ENCODE assay signal across 10 mouse cellular contexts in genomic region chr6:30897520-30897919, GRCm38 (mm10). TPM values are rescaled to one million over a fixed set of nuclear protein-coding genes. Genes with fewer than 3 reads are reported as not detected.
DNase-seq lines count a peak whose midpoint lies in the region; ATAC-seq lines count a peak whose summit lies in the region.
"Had no signal": no experiment of that assay in that cellular context is flagged by ENCODE, and none has a peak within 500 bp of the region (broad histone marks: within the 10 kb centered on the region; RNA-seq: fewer than 3 reads in every experiment).

No protein-coding gene starts in this region.

- H3K4me3 ChIP-seq in intestine, embryonic 14.5 days (ENCODE audit: low read depth, low read length), result no peak overlapping the region
- no peak overlapping the region for H3K4me3 ChIP-seq in intestine, embryonic 15.5 days (replicated peaks)
- H3K4me3 ChIP-seq in liver, embryonic 12.5 days, result no peak overlapping the region

- 72% methylated on average over 6 of the region's 6 CpGs for WGBS in intestine, embryonic 14.5 days
- 72% methylated on average over 6 of the region's 6 CpGs for WGBS in intestine, embryonic 15.5 days
- 46% methylated on average over 6 of the region's 6 CpGs for WGBS in liver, embryonic 12.5 days (ENCODE audit: insufficient replicate concordance)

- no peak for DNase-seq in intestine, embryonic 14.5 days (ENCODE audit: low spot score)
- peak; percentile 10 for DNase-seq in NIH3T3 (ENCODE audit: low read depth)
- DNase-seq in c-Kit-positive CD71-positive TER-119-positive erythroid progenitor cells, embryonic 14.5 days (ENCODE audit: low spot score), result peak; percentile 32
- DNase-seq in cerebellum, adult 8-10 months, result no peak
- DNase-seq in cerebellum, postnatal 14 days, result no peak
- DNase-seq: cerebellum, postnatal 10 days; gastrocnemius, postnatal 36 days; thymus, postnatal 14 days had no signal

- no peak overlapping the region for H3K9ac ChIP-seq in intestine, embryonic 14.5 days (ENCODE audit: low read length)
- no peak overlapping the region for H3K9ac ChIP-seq in intestine, embryonic 15.5 days
- no peak overlapping the region for H3K9ac ChIP-seq in liver, embryonic 12.5 days

- no peaks in the 10 kb centered on the region for H3K36me3 ChIP-seq in intestine, embryonic 14.5 days (ENCODE audit: control insufficient read depth, insufficient read depth, low read length)
- H3K36me3 ChIP-seq in intestine, embryonic 15.5 days, result no peaks in the 10 kb centered on the region
- no peaks in the 10 kb centered on the region for H3K36me3 ChIP-seq in liver, embryonic 12.5 days

- H3K27me3 ChIP-seq in intestine, embryonic 14.5 days (replicated peaks; ENCODE audit: control insufficient read depth, insufficient read depth, low read length), result no peaks in the 10 kb centered on the region
- H3K27me3 ChIP-seq in intestine, embryonic 15.5 days (replicated peaks), result no peaks in the 10 kb centered on the region
- H3K27me3 ChIP-seq in liver, embryonic 12.5 days (replicated peaks), result no peaks in the 10 kb centered on the region

- H3K4me2 ChIP-seq in intestine, embryonic 14.5 days (ENCODE audit: low read length), result peak overlapping the region; percentile 55
- no peak overlapping the region for H3K4me2 ChIP-seq in intestine, embryonic 15.5 days (replicated peaks)
- peak overlapping the region; percentile 78 for H3K4me2 ChIP-seq in liver, embryonic 12.5 days

- ATAC-seq in intestine, embryonic 14.5 days (replicated peaks; ENCODE audit: low FRiP score, low TSS enrichment, low read depth), result no peak
- no peak for ATAC-seq in intestine, embryonic 15.5 days
- ATAC-seq in liver, embryonic 12.5 days, result no peak

- H3K4me1 ChIP-seq in intestine, embryonic 14.5 days (replicated peaks; ENCODE audit: control insufficient read depth, insufficient read depth, low read length), result peaks cover 11% of the 10 kb centered on the region
- H3K4me1 ChIP-seq in intestine, embryonic 15.5 days (replicated peaks), result no peaks in the 10 kb centered on the region; the same call in 1 of the 2 replicates
- H3K4me1 ChIP-seq in liver, embryonic 12.5 days, result peaks cover 26% of the 10 kb centered on the region

- H3K27ac ChIP-seq in intestine, embryonic 14.5 days (ENCODE audit: low read depth), result no peak overlapping the region
- no peak overlapping the region for H3K27ac ChIP-seq in intestine, embryonic 15.5 days
- H3K27ac ChIP-seq in liver, embryonic 12.5 days, result 0 out of 2 replicates have a peak overlapping the region, but pooled peaks have one; percentile 20

- no peaks in the 10 kb centered on the region for H3K9me3 ChIP-seq in intestine, embryonic 14.5 days (ENCODE audit: control insufficient read depth, low read length)
- H3K9me3 ChIP-seq in intestine, embryonic 15.5 days, result no peaks in the 10 kb centered on the region
- H3K9me3 ChIP-seq in liver, embryonic 12.5 days (replicated peaks), result no peaks in the 10 kb centered on the region

RNA-seq across cellular contexts. Expression of gene Copg2, which starts 0.9 kb away (rescaled TPM):
- 22.9 and 23.5 TPM in 2 replicates for polyA plus RNA-seq in intestine, embryonic 14.5 days (2014; fragmentation: Nextera tagmentation; extraction: Ambion mirVana)
- polyA plus RNA-seq in intestine, embryonic 15.5 days (2015; fragmentation: Nextera tagmentation; extraction: Ambion mirVana), result 14.9 and 16.9 TPM in 2 replicates
- polyA plus RNA-seq in liver, embryonic 12.5 days (2016; fragmentation: Nextera tagmentation; extraction: Ambion mirVana), result 10.4 and 10.5 TPM in 2 replicates

RNA-seq across cellular contexts. Expression of gene Tsga13, which starts 17.9 kb away (rescaled TPM):
- 0.24 and 0.62 TPM in 2 replicates for polyA plus RNA-seq in intestine, embryonic 14.5 days (2014; fragmentation: Nextera tagmentation; extraction: Ambion mirVana)
- 0.19 TPM in 1 of 2 replicates, not detected in the other for polyA plus RNA-seq in intestine, embryonic 15.5 days (2015; fragmentation: Nextera tagmentation; extraction: Ambion mirVana)
- polyA plus RNA-seq in liver, embryonic 12.5 days (2016; fragmentation: Nextera tagmentation; extraction: Ambion mirVana), result not detected in 2 replicates

Comparison
In these comparisons a context has a peak if more than half of its experiments do, and no peak if none do; other contexts are left out.
1. DNase-seq: peak in NIH3T3 (single experiment) and c-Kit-positive CD71-positive TER-119-positive erythroid progenitor cells, embryonic 14.5 days (single experiment); none in intestine, embryonic 14.5 days (single experiment), cerebellum, adult 8-10 months (single experiment) and cerebellum, postnatal 14 days (0 of 2).